Mouse (Mus musculus): ENCODE results near the gene 1700022I11Rik. TPM values are rescaled to one million over a fixed set of nuclear protein-coding genes. Genes with fewer than 3 reads are reported as not detected.

The 1700022I11Rik gene
- total and polyA plus RNA-seq, 3 experiments, result 1.1 TPM; not detected in 2

DNA sequence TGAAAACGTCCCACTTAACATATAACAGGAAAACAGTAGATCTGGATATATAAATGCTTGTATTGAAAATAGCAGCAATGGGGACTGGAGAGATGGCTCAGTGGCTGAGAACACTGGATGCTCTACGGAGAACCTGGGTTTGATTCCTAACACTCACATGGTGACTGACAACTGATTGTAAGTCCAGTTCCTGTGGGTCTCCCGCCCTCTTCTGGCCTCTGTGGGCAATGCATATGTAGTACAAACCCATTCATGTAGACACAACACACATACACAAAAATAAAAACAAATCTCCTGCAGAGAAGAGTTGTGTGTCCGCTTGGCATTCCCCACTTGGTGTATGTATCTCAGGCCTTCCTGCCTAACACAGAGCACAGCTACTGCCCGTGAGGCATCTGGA is 41.2 kb upstream of the 1700022I11Rik start:
- Histone ChIP-seq H3K27me3 (ENCODE audit: insufficient read depth, low read length) (peaks cover 11% of the 10 kb centered on the region), H3K9me3 (replicated peaks) (peaks cover 3% of the 10 kb centered on the region; the same call in 1 of the 2 replicates), H3K36me3 (replicated peaks) (no peaks in the 10 kb centered on the region), H3K4me3 (ENCODE audit: low read depth, low read length) (no peak overlapping the region), H3K4me1 (ENCODE audit: insufficient read depth, low read depth, low read length) (no peaks in the 10 kb centered on the region)
- TF ChIP-seq TAL1 (conservative IDR thresholded peaks at IDR 0.05; ENCODE audit: low read depth, low read length) (no peak), GATA2 (IDR thresholded peaks at IDR 0.05; ENCODE audit: borderline replicate concordance, low read depth, low read length) (no peak), GATA1 (IDR thresholded peaks at IDR 0.05; ENCODE audit: borderline replicate concordance, low read length) (no peak), CTCF (IDR thresholded peaks at IDR 0.05; ENCODE audit: low read depth, low read length) (no peak), POLR2AphosphoS5 (IDR thresholded peaks at IDR 0.05; ENCODE audit: insufficient replicate concordance, low read depth, low read length) (no peak)
- ATAC-seq (ENCODE audit: extremely low read depth, insufficient number of reproducible peaks, low FRiP score, poor library complexity, severe bottlenecking) (no peak), DNase-seq (ENCODE audit: low spot score) (no peak)

- Histone ChIP-seq H3K27me3 (ENCODE audit: insufficient read depth, low read length) (peaks cover 16% of the 10 kb centered on the region), H3K36me3 (replicated peaks) (no peaks in the 10 kb centered on the region), H3K9me3 (replicated peaks) (peaks cover 3% of the 10 kb centered on the region; the same call in 1 of the 2 replicates), H3K4me1 (ENCODE audit: insufficient read depth, low read depth, low read length) (peaks cover 2% of the 10 kb centered on the region; the same call in 1 of the 2 replicates), H3K4me3 (ENCODE audit: low read depth, low read length) (no peak overlapping the region)
- DNase-seq (ENCODE audit: low spot score), result no peak
- no peak for TF ChIP-seq GATA1 (IDR thresholded peaks at IDR 0.05; ENCODE audit: borderline replicate concordance, low read length)
- TF ChIP-seq CTCF (IDR thresholded peaks at IDR 0.05; ENCODE audit: low read depth, low read length), result no peak
- no peak for TF ChIP-seq GATA2 (IDR thresholded peaks at IDR 0.05; ENCODE audit: borderline replicate concordance, low read depth, low read length)
- no peak for TF ChIP-seq POLR2AphosphoS5 (IDR thresholded peaks at IDR 0.05; ENCODE audit: insufficient replicate concordance, low read depth, low read length)
- no peak for TF ChIP-seq TAL1 (conservative IDR thresholded peaks at IDR 0.05; ENCODE audit: low read depth, low read length)
- ATAC-seq (ENCODE audit: extremely low read depth, insufficient number of reproducible peaks, low FRiP score, poor library complexity, severe bottlenecking), result no peak
These were observed 40.5 kb upstream of the 1700022I11Rik start for GRCm38 (mm10) chr4:42928952-42929351.

- no peak for DNase-seq (ENCODE audit: low spot score)
- ATAC-seq (ENCODE audit: extremely low read depth, insufficient number of reproducible peaks, low FRiP score, poor library complexity, severe bottlenecking), result no peak
- Histone ChIP-seq H3K4me3 (ENCODE audit: low read depth, low read length) (no peak overlapping the region), H3K27me3 (ENCODE audit: insufficient read depth, low read length) (peaks cover 29% of the 10 kb centered on the region), H3K4me1 (ENCODE audit: insufficient read depth, low read depth, low read length) (peaks cover 2% of the 10 kb centered on the region; the same call in 1 of the 2 replicates), H3K36me3 (replicated peaks) (no peaks in the 10 kb centered on the region), H3K9me3 (replicated peaks) (peaks cover 3% of the 10 kb centered on the region; the same call in 1 of the 2 replicates)
- TF ChIP-seq CTCF (IDR thresholded peaks at IDR 0.05; ENCODE audit: low read depth, low read length) (no peak), TAL1 (conservative IDR thresholded peaks at IDR 0.05; ENCODE audit: low read depth, low read length) (no peak)
These were observed 37.0 kb upstream of the 1700022I11Rik start for GRCm38 (mm10) chr4:42932229-42932969.

GRCm38 (mm10) chr4:42933630-42934029 is 35.8 kb upstream of the 1700022I11Rik start:
- no peak overlapping the region for H3K4me3 ChIP-seq (ENCODE audit: low read depth, low read length)
- H3K4me1 ChIP-seq (ENCODE audit: insufficient read depth, low read depth, low read length), result peaks cover 4% of the 10 kb centered on the region; the same call in 1 of the 2 replicates
- ATAC-seq (ENCODE audit: extremely low read depth, insufficient number of reproducible peaks, low FRiP score, poor library complexity, severe bottlenecking), result no peak
- no peak for DNase-seq (ENCODE audit: low spot score)
- no peaks in the 10 kb centered on the region for H3K36me3 ChIP-seq (replicated peaks)
- TF ChIP-seq POLR2AphosphoS5 (IDR thresholded peaks at IDR 0.05; ENCODE audit: insufficient replicate concordance, low read depth, low read length) (no peak), GATA1 (IDR thresholded peaks at IDR 0.05; ENCODE audit: borderline replicate concordance, low read length) (no peak), TAL1 (conservative IDR thresholded peaks at IDR 0.05; ENCODE audit: low read depth, low read length) (no peak), CTCF (IDR thresholded peaks at IDR 0.05; ENCODE audit: low read depth, low read length) (no peak)
- H3K27me3 ChIP-seq (ENCODE audit: insufficient read depth, low read length), result peaks cover 41% of the 10 kb centered on the region
- no peaks in the 10 kb centered on the region for H3K9me3 ChIP-seq (replicated peaks)

DNA sequence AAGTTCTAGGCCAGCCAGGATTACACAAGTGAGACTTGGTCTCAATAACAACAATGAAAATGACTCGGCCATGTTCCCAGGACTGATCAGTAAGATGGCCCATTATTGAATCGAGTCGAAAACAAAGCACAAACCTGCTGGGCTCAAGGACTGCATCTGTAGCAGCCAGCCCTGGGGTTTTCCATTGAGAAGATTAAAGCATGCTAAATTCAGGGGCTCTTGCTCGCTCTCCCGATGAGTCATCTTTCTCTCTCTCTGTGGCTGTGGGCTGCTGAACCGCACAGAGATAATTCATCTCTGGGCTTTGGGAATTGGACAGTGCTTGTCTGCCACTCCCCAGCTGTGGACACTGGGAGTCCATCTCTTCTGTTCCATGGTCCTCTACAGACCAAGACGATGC is 28.0 kb upstream of the 1700022I11Rik start:
- Histone ChIP-seq H3K4me3 (ENCODE audit: low read depth, low read length) (no peak overlapping the region), H3K9me3 (replicated peaks) (no peaks in the 10 kb centered on the region), H3K27me3 (ENCODE audit: insufficient read depth, low read length) (peaks cover 72% of the 10 kb centered on the region), H3K4me1 (ENCODE audit: insufficient read depth, low read depth, low read length) (peaks cover 13% of the 10 kb centered on the region; the same call in 1 of the 2 replicates), H3K36me3 (replicated peaks) (no peaks in the 10 kb centered on the region)
- TF ChIP-seq GATA1 (IDR thresholded peaks at IDR 0.05; ENCODE audit: borderline replicate concordance, low read length), result no peak
- TF ChIP-seq GATA2 (IDR thresholded peaks at IDR 0.05; ENCODE audit: borderline replicate concordance, low read depth, low read length), result no peak
- no peak for TF ChIP-seq CTCF (IDR thresholded peaks at IDR 0.05; ENCODE audit: low read depth, low read length)
- TF ChIP-seq POLR2AphosphoS5 (IDR thresholded peaks at IDR 0.05; ENCODE audit: insufficient replicate concordance, low read depth, low read length), result no peak
- no peak for TF ChIP-seq TAL1 (conservative IDR thresholded peaks at IDR 0.05; ENCODE audit: low read depth, low read length)
- no peak for ATAC-seq (ENCODE audit: extremely low read depth, insufficient number of reproducible peaks, low FRiP score, poor library complexity, severe bottlenecking)
- DNase-seq (ENCODE audit: low spot score), result no peak

DNA sequence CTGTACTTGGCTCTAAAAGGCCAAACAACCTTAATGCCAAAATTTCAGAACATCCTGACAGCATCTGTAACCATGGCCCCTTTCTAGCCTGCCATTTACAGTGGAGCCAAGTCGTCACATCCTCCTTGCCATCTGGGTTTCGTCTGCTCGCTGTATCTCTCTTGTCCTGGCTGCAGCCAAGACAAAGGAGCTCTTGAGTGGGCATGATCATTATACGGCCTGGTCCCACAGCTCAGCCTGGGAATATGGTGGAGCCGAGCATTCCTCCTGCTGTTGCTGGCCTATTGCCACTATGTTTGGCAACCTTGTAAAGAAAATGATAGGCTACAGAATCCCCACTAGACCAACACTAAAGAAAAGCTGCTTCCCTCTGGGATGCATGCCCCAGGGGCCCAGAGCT is 26.1 kb upstream of the 1700022I11Rik start:
- Histone ChIP-seq H3K4me1 (ENCODE audit: insufficient read depth, low read depth, low read length) (peaks cover 17% of the 10 kb centered on the region), H3K4me3 (ENCODE audit: low read depth, low read length) (no peak overlapping the region), H3K27me3 (ENCODE audit: insufficient read depth, low read length) (peaks cover 74% of the 10 kb centered on the region), H3K9me3 (replicated peaks) (no peaks in the 10 kb centered on the region), H3K36me3 (replicated peaks) (no peaks in the 10 kb centered on the region)
- ATAC-seq (ENCODE audit: extremely low read depth, insufficient number of reproducible peaks, low FRiP score, poor library complexity, severe bottlenecking) (no peak), DNase-seq (ENCODE audit: low spot score) (no peak)
- no peak for TF ChIP-seq GATA2 (IDR thresholded peaks at IDR 0.05; ENCODE audit: borderline replicate concordance, low read depth, low read length)
- no peak for TF ChIP-seq POLR2AphosphoS5 (IDR thresholded peaks at IDR 0.05; ENCODE audit: insufficient replicate concordance, low read depth, low read length)
- no peak for TF ChIP-seq TAL1 (conservative IDR thresholded peaks at IDR 0.05; ENCODE audit: low read depth, low read length)
- no peak for TF ChIP-seq CTCF (IDR thresholded peaks at IDR 0.05; ENCODE audit: low read depth, low read length)
- TF ChIP-seq GATA1 (IDR thresholded peaks at IDR 0.05; ENCODE audit: borderline replicate concordance, low read length), result no peak
